Mouse (Mus musculus): ENCODE measurements around the gene Kif19a.

The Kif19a gene

DNA sequence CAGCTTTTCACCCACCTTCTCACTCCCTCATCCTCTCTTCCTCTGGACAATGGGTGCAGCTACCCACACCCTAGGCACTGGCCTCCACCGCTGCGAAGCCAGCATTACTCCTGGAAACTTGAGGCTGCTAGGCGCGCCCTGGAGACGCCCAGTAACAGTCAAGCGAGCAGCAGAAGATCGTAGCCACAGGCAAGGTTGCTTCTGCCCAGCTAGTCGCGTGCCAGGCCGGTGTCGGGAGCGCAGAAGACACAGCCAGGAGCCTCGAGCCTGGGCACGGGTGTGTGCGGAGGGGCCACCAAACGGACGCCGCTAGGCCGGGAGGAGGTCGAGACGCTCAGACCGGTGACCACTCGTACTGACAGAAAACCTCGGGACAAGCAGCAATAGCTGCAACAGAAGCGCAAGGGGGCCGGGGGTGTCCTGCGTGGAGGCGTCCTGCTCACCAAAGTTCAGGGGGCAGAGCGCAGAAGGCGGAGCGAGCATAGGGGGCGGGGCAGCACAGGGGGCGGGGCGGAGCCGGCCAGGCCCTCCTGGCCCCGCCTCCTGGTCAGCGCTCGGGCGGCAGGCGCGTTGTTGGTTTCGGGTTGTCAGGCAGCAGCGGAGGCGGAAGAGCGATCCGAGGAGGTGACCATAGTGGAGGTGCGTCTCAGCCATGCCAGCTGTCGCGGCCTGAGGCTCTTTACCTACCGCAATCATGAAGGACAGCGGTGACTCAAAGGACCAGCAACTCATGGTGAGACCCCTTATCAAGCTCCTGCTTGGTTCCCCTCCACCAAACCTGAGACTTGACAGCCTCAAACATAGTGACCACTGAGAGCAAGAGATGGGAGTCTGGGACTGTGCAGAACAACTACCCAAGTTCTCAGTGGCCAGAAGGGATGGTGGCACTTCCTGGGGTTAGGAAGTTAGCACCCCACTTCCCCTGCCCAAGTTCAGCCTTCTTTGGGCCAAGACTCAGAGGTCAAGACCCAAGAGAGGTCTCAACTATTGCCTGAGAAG, at the start of gene Kif19a:
Gene Kif19a, plus strand, starts transcription at position 569 of the 999 bp plus-strand sequence.
- peak; percentile 58 to 61 for DNase-seq

DNA sequence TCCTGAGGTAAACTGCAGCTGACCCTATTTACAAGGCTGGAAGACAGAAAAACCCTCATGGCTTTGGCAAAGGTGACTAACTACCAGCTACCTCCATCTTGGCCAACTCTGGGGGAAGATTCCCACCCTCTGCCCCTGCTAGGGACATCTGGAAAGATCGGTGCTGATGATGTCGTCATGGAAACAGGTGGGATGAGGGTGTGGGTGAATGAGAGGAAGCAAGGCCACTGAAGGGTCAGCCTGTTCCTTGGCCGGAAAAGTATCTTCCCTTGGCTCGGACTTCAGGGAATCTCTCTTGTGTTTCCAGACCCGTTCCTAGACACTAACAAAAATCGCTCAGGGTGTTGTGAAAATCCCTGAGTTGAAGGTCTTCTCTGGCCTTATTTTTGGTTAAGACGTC, 49.7 kb upstream of the Kif19a start:
- no peak for DNase-seq

DNA sequence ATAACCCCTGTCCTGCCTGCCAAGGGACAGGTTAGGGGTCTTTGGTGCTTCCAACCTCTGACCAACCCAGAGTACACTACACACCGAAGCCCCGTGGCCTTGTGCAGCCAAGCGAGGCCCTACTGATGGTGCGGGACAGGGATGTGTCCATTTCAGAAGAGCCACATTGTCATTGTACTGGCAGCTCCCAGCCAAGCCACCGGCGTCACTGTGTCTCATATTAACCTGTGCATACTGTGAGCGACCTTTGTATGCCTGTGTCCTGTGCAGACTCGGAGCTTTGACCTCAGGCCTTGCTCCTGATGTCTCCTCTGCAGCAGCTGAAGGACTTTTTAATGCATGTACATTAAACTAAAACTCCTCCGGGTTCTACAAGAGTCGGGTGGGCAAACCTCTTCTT, 44.7 kb upstream of the Kif19a start:
- DNase-seq: no peak

DNA sequence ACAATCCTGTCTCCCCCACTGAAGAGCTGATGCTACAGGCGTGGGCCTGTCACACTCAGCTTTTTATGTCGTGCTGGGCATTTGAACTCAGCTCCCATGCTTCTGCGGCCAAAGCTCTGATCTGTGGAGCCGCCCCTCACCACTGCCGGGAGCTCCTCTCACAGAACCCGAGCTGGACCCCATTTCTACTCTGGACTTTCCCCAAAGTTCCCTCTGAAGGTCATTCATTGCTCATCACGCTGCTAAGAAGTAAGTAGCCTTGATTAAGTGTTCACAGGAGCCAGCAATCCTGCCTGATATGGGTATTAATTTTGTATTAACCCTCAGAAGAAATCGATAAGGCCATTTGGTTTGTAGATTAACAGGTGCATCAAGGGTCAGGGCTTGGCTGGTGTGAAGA, 42.8 kb upstream of the Kif19a start:
- DNase-seq: no peak

DNA sequence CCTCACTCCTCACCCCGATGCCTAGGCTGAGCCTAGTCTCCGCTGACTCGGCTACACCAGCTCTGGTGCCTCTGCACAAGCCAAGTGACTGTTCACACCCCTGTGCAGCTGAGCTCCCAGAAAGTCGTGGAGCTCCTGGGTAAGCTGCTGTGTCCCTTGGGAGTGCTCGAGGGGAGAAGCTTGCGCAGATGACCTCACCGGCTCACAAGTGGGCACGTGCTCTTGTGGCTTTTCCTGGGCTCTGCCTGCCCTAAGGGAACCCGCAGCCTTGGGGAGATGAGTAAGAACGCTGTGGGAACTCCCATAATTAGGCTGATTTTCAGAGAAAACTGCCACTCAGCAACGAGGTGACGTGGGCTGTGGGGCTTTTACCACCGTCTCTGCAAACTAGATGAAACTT, 42.2 kb upstream of the Kif19a start:
- DNase-seq: no peak

DNA sequence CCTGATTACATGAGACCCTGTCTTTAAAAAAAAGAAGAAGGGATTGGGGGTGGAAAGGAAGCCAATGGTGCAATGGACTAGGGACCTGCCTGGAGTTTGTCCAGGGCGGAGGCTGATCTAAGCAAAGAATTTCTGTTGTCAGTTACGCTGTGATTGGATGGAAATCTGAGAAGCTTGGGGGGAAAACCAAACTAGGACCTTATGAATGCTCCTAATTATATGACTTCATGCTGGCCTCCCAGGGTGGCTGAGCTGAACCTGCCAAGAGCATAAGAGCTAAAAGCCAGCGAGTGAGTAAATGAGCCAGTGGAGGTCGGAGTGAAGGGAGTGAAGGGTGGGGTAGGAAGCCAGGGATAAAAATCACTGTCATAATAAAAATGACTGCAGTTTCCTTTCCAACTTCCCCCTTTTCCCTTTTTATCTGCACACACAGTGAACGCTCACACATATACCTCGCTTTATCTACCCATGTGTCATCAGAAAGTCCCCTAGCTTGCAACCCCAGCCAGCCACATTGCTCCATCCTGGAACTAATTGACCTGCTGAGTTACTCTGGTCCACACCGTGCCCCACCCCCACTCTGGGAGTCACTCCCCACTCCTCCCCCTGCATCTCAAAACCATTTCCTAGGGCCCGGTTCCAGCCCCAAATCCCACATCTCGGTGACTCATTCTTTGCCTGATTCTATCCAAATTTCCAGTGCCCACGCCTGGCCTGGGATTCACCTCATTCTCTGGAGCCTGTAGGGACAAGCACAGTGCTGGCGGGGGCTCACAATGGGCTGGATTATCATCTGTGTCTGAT, 40.2 kb upstream of the Kif19a start:
- DNase-seq: peak; percentile 30 to 53

DNA sequence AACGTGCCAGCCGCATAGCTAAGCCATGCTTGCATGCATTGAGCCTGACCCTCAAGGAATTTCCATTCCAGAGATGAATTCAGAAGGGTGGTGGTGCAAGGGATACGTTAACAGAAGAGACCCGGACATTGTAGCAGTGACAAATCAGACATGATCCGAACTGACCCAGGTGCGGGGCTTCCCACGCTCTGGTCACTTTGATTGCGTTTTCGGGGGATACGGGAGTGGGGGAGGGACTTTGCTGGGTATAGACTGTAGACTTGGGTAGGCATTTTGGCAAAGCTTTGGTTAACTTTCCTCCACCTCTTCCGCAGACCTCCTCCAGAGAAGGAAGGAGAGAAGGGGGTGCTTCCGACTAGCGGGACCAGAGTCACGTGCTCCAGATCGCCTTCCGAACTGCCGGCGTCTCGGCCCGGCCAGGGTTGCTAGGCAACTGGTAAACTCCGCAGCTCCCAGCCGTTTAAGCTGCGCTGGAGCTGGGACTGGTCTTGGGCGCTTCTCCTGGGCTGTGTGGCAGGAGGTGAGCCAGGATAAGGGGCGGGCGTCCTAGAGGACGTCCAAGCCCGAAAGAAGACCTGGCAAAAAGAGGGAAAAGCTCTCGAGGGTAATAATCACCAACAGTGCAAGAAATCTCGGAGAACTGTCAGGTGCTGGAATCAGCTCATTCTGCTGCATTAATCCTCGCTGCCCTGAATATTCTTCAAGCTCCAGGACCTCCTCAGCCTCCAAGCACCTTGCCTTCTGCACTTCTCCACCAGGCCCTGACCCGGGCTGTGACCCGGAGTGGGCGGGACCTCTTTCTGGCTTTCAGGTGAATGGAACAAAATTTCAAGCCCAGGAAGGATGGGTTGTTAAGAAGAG, 38.0 kb upstream of the Kif19a start, which contains the start of gene Dnaic2:
Gene Dnaic2, plus strand, starts transcription at position 444 of the 861 bp plus-strand sequence.
- peak; percentile 75 for DNase-seq

DNA sequence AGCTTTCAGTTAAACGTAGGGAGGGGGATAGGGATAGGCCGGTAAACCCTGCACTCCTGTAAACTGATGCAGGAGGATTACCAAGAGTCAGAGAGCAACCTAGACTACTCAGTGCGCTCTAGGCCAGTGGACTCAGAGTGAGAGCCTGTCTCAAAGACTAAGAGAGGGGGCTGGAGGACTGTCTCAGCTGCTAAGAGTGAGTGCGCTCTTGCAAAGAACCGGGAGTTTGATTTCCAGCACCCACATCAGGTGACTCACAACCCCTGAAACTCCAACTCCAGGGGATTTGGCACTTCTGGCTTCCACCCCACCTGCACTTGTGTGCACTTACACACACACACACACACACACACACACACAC, 37.4 kb upstream of the Kif19a start:
- DNase-seq: no peak

DNA sequence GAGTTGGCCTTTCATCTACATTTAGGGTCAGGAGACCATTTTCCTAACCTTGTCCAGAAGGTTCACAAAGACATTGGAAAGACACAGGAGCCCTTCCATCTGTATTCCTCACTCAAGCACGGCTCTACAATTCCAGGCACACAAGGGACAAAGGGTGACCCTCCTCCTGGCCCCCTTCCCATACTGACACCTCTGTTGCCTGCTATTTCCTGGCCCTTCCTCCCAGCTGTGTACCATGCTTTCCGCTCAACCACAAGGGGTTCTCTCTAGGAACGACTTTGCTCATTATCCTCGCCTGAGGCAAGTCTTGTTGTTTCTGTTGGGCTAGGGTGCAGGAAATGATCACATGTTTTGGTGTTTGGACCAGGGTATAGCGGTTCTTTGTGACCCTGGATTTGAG, 36.9 kb upstream of the Kif19a start:
- no peak for DNase-seq

DNA sequence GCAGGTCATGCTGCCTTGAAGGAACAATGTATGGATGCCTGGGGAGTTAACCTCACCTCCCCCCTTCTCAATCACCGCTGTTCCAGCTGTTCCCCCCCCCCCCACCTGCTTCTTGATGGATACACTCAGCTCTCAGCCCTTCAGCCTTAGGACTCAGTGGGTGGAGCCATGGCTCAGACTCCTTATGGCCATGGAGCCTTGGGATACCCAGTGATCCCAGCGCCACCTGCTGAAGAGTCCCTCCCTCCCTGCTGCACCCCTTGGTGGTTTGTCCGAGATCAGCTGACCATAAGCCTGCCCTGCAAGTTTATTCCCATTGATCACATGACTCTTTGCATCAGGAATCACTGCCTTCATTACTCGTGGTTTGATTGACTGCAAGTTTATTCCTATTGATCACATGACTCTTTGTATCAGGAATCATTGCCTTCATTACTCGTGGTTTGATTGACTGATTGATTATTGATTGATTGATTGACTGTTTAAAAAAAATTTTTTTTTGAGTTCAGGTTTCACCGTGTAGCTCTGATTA, 35.3 kb upstream of the Kif19a start:
- no peak for DNase-seq

DNA sequence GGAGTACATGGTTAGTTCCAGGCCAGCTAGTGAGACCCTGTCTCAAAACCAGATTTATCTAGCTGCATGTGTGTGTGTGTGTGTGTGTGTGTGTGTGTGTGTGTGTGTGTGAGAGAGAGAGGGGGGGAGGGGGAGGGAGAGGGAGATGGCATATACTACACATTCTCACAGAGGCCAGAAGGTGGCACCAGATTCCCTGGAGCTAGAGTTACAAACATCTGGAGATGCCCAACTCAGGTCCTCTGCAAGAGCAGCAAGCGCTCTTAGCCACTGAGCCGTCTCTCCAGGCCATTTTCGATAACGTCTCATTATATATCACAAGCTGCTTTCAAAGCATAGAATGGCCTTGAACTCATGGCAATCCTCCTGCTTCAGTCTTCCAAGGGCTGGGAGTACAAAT, 33.5 kb upstream of the Kif19a start:
- no peak for DNase-seq

DNA sequence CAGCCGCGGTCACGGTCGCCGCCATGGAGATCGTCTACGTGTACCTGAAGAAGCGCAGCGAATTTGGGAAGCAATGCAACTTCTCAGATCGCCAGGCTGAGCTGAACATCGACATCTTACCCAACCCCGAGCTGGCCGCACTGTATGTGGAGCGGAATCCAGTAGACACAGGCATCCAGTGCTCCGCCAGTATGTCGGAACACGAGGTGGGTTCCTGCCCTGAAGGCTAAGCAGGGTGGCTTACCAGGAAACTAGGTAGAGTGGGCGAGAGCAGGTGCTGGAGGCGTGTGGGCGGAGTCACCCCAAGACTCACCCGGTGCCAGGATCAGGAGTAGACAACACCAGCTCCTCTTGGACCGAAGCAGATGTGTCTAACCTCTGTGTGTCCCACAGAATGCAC, 32.3 kb upstream of the Kif19a start:
- no peak for DNase-seq

DNA sequence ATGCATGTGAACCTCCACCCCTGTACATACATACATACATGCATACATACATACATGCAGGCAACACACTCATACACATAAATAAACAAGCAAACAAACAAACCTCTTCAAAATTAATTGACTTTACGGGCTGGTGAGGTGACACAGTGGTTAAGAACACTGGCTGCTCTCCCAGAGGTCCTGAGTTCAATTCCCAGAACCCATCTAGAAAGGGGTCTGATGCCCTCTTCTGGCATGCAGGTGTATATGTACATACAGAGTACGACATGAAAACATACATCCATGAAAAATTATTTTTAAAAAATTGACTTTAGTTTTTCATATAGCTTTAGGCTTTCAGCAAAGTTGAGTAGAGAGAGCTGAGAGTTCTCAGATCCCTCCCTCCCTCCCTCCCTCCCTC, 29.1 kb upstream of the Kif19a start:
- DNase-seq: no peak

DNA sequence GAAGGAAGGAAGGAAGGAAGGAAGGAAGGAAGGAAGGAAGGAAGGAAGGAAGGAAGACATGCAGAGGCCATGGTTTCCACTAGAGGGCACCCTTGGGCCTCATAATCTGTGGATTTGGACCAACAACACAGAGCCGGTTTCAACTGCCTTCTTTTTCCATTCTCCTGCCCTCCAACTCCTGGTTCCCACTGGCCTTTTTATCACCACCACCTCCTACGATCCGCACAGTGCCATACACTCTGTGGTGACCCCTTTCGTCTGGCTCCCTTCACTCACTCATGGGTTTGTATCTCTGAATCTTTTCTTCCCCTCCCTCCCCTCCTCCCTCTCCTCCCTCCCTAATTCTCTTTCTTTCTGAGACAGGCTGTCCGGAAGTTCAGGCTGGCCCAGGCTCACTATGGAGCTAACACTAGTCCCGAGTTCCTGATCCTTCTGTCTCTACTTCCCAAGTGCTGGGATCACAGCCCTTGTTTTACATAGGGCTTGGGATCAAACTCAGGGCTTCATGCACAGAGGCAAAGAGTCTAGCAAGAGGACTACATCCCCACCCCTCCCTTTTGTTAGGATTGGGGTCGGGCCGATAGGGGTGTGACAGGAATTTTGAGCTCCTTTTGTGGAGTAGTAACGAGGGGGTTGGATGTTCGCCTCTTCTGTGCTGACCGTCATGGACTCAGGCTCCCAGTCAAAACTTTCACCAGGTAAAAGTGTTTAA, 28.1 kb upstream of the Kif19a start:
- DNase-seq: peak; percentile 83 to 88

DNA sequence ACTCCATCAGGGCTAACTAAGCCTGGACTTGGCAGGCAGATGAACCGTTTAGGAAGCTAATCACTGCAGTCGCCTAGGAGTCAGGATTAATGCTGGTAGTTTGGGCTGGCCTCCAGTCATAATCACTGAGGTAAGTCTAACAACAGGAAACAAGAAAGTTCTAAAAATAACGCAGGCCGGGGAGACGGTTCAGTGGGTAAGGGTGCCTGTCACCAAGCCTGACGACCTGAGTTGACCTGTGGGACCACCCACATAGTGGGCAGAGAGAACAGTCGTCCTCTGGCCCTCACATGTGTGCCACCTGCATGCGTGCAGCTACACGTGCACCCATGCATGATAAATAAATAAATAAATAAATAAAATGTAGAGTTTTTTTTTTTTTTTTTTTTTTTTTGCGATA, 24.6 kb upstream of the Kif19a start:
- DNase-seq: peak; percentile 27 to 40

DNA sequence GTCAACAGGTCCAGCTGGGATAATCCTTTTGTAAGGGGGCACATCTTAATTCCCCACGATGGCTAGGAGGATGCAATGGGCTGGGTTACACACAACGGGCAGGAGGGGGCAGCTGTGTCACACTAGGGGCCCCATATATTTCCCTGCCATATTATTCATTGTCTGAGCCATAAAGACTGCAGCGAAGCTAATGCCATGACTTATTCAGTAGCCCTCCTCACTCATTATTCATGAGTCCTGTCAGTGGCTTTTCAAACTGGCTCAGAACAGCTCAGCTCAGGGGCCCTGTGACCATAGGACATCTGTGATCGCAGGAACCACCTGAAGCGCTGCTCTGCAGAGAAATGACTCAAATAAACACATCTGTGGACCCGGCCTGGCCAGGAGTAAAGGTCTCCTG, 23.7 kb upstream of the Kif19a start:
- DNase-seq: no peak

DNA sequence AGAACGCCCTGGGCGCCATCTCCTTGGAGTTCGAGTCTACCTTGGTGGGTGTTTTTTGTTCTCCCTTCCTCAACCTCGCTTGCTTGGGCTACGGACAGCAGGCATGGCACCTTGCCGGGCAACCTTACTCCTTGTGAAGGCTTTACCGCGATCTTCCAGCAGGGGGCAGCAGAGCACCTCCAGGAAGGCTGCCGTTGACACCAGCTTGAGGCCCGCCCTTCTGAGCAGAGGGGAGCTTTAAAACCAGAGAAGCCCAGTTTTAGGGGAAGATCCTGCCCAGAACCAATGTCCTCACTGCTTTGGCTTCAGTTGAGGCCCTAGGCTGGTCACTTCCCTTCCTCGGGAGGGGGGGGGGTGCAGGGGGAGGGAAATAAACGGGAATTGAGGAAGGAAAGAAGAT, 20.1 kb upstream of the Kif19a start:
- DNase-seq: peak; percentile 99 to 100

DNA sequence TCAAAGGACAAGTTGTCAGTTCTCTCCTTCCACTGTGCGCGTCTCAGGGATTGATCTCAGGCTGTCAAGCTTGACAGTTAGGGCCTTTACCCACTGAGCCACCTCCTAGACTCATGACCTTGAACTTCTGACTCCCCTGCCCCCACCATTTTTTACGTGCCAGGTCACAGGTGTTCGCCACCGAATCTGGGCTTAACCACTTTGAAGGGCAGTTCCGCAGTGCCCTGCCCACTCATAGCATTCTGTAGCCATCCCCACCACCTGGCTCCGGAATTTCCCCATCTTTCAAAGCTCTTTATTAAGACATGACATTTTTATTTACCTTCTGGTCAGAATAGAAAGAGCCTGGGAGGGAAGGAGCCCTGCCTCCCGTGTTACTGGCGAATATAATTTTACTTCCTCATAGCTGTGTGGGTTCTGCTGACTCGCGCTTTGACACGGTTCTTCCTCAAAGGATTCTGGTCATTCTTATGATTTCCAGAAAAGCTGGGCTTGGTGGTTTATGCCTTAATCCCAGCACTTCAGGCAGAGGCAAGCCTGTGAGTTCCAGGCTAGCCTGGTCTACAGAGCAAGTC, 17.5 kb upstream of the Kif19a start:
- no peak for DNase-seq

DNA sequence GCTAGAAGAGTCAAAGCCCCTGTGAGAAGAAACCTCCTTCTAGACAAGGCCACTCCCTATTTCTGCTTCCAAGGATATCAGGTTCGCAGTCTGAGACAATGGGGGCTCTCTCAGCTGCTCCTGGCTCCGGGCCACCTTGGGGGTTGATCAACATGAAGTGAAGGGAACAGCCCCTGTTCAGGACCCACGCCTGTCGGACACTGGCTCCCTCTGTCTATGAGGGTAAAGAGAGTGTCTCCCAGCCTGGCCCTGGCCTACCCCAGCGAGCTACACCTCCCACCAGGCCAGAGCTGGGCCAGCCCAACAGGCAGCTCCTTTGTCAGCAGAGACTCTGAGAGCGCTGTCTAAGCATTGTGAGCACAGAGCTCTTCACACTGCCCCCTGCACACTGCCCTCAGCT, 4.7 kb downstream of the Kif19a start:
- peak in 1 of 2 experiments; percentile 53 for DNase-seq

DNA sequence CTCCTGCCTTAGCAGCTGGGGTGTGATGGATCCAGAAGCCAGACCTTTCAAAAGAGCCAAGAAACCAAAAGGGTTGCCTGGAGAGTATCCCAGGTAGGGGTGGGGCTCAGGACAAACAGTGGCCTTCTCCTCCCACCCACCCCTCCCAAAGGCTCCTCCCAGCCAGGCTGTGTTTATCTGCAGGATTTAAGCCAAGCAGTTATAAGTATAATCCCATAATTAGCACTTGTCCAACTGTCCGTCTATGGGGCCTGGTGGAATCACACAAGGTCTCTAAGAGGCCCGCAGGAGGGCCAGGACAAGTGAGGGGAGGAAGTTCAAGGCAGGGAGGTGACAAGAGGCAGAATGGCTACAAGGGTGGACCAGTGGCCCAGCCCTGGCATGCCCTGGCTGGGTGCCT, 6.7 kb downstream of the Kif19a start:
- no peak for DNase-seq

DNA sequence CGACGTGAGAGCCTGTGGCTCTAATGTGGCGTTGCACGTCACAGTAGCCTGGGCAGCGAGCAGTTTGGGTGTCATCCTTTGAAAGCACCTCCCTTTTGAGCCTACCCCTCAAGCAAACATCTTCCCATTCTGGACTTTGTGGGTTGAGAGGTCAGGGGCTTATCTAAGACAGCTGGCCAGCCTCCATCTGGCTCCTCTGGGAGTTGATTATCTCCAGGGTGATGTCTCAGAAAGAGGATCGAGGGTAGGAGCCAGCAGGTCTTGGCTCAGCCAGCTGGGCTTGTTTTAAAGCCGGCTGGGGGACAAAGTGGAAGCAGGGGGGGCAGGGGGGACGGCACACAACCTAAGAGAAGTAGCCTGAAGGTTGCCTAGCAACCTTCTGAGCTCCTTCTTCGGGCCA, 14.9 kb downstream of the Kif19a start:
- DNase-seq: no peak

Data from cerebellum, postnatal 14 days (tissue).